Comparison of ENCODE assay signal across 15 mouse cellular contexts in genomic region chr4:107952845-107953244, GRCm38 (mm10). TPM values are rescaled to one million over a fixed set of nuclear protein-coding genes. Genes with fewer than 3 reads are reported as not detected.
DNase-seq lines count a peak whose midpoint lies in the region; ATAC-seq and TF ChIP-seq lines count a peak whose summit lies in the region.
"Had no signal": no experiment of that assay in that cellular context is flagged by ENCODE, and none has a peak within 500 bp of the region (broad histone marks: within the 10 kb centered on the region; RNA-seq: fewer than 3 reads in every experiment).

No protein-coding gene starts in this region.

- peak; percentile 34 for TF ChIP-seq RAD21 in CH12.LX (IDR thresholded peaks at IDR 0.05; ENCODE audit: low read depth, low read length)

- no peak overlapping the region for H3K27ac ChIP-seq in intestine, postnatal 0 days (ENCODE audit: low read depth, low read length)
- H3K27ac ChIP-seq in intestine, embryonic 16.5 days (ENCODE audit: low read length): no peak overlapping the region
- H3K27ac ChIP-seq in lung, embryonic 14.5 days (ENCODE audit: low read depth): no peak overlapping the region
- no peak overlapping the region for H3K27ac ChIP-seq in CH12.LX (ENCODE audit: insufficient read depth, low read depth)
- H3K27ac ChIP-seq: liver, embryonic 14.5 days had no signal

- peak; percentile 57 for TF ChIP-seq CTCF in intestine, postnatal 0 days (IDR thresholded peaks at IDR 0.05; ENCODE audit: low read depth)
- peak; percentile 42; the same call in 1 of the 2 replicates for TF ChIP-seq CTCF in lung, embryonic 14.5 days (IDR thresholded peaks at IDR 0.05; ENCODE audit: low read depth)
- TF ChIP-seq CTCF in CH12.LX (conservative IDR thresholded peaks at IDR 0.05 in 1 of 2, IDR thresholded peaks at IDR 0.05 in 1 of 2; ENCODE audit: low read depth in 2 of 2, low read length in 2 of 2): peak in 1 of 2 experiments; percentile 42; a peak in 2 of 4 replicates

- H3K79me2 ChIP-seq in CH12.LX (replicated peaks; ENCODE audit: control insufficient read depth, extremely low read depth, insufficient read depth, poor library complexity, severe bottlenecking): no peaks in the 10 kb centered on the region

- DNase-seq in lung, embryonic 14.5 days: peak; percentile 46
- no peak for DNase-seq in lung, postnatal 25 days (ENCODE audit: low spot score)
- DNase-seq in CH12.LX (ENCODE audit: extremely low read depth) (no peak), adipocyte (ENCODE audit: low spot score) (peak; percentile 40)
- DNase-seq in layer of hippocampus, postnatal 36 days: no peak
- DNase-seq: adrenal gland, postnatal 10 days; heart, postnatal 36 days had no signal

- H3K9me3 ChIP-seq in intestine, postnatal 0 days (ENCODE audit: control insufficient read depth): no peaks in the 10 kb centered on the region
- H3K9me3 ChIP-seq in intestine, embryonic 16.5 days (ENCODE audit: control insufficient read depth, low read length): no peaks in the 10 kb centered on the region
- no peaks in the 10 kb centered on the region for H3K9me3 ChIP-seq in lung, embryonic 14.5 days (ENCODE audit: low read depth, low read length)
- no peaks in the 10 kb centered on the region for H3K9me3 ChIP-seq in CH12.LX (replicated peaks; ENCODE audit: low read length)

- no peak overlapping the region for H3K4me2 ChIP-seq in intestine, postnatal 0 days (replicated peaks; ENCODE audit: low read depth)
- H3K4me2 ChIP-seq in intestine, embryonic 16.5 days (ENCODE audit: low read depth, low read length): no peak overlapping the region
- no peak overlapping the region for H3K4me2 ChIP-seq in lung, embryonic 14.5 days
- H3K4me2 ChIP-seq in CH12.LX (ENCODE audit: insufficient read depth, low read depth, poor library complexity, severe bottlenecking): no peak overlapping the region

- ATAC-seq in intestine, postnatal 0 days: no peak
- ATAC-seq in intestine, embryonic 16.5 days: no peak
- ATAC-seq in lung, embryonic 14.5 days (ENCODE audit: insufficient read depth): no peak

- H3K4me3 ChIP-seq in intestine, postnatal 0 days (ENCODE audit: low read depth, low read length): no peak overlapping the region
- H3K4me3 ChIP-seq in intestine, embryonic 16.5 days (ENCODE audit: low read length): no peak overlapping the region
- H3K4me3 ChIP-seq in lung, embryonic 14.5 days (ENCODE audit: low read depth, low read length): no peak overlapping the region
- no peak overlapping the region for H3K4me3 ChIP-seq in CH12.LX (replicated peaks in 1 of 3; ENCODE audit: low read depth in 2 of 3, low read length in 2 of 3, poor library complexity in 1 of 3)
- H3K4me3 ChIP-seq: megakaryocyte, embryonic 14.5 days had no signal

- TF ChIP-seq EP300 in CH12.LX (IDR thresholded peaks at IDR 0.05; ENCODE audit: low read length): no peak

- no peaks in the 10 kb centered on the region for H3K4me1 ChIP-seq in intestine, postnatal 0 days (replicated peaks; ENCODE audit: control insufficient read depth, insufficient read depth, low read length)
- no peaks in the 10 kb centered on the region for H3K4me1 ChIP-seq in intestine, embryonic 16.5 days (ENCODE audit: control insufficient read depth, insufficient read depth, low read length)
- H3K4me1 ChIP-seq in lung, embryonic 14.5 days (ENCODE audit: insufficient read depth): no peaks in the 10 kb centered on the region
- H3K4me1 ChIP-seq in CH12.LX (ENCODE audit: control insufficient read depth in 1 of 2, insufficient read depth in 2 of 2): no peaks in the 10 kb centered on the region
- H3K4me1 ChIP-seq: megakaryocyte, embryonic 14.5 days had no signal

- no peak for TF ChIP-seq POLR2A in CH12.LX (IDR thresholded peaks at IDR 0.05; ENCODE audit: low read depth, low read length)

- no peaks in the 10 kb centered on the region for H3K27me3 ChIP-seq in intestine, postnatal 0 days (replicated peaks; ENCODE audit: control insufficient read depth, insufficient read depth, low read length)
- no peaks in the 10 kb centered on the region for H3K27me3 ChIP-seq in intestine, embryonic 16.5 days (replicated peaks; ENCODE audit: control insufficient read depth, insufficient read depth, low read length)
- no peaks in the 10 kb centered on the region for H3K27me3 ChIP-seq in lung, embryonic 14.5 days (ENCODE audit: insufficient read depth, low read length)
- H3K27me3 ChIP-seq in CH12.LX (replicated peaks): peaks cover 3% of the 10 kb centered on the region

- H3K36me3 ChIP-seq in intestine, postnatal 0 days (ENCODE audit: control insufficient read depth, insufficient read depth): no peaks in the 10 kb centered on the region
- no peaks in the 10 kb centered on the region for H3K36me3 ChIP-seq in intestine, embryonic 16.5 days (ENCODE audit: control insufficient read depth, insufficient read depth, low read length)
- H3K36me3 ChIP-seq in lung, embryonic 14.5 days (ENCODE audit: insufficient read depth): no peaks in the 10 kb centered on the region
- no peaks in the 10 kb centered on the region for H3K36me3 ChIP-seq in CH12.LX (replicated peaks in 1 of 2; ENCODE audit: control insufficient read depth in 1 of 2, insufficient read depth in 1 of 2, low read length in 1 of 2)

- in situ Hi-C loops in CH12.LX (cut with MboI; ENCODE audit: low pct_ligation_motif_present, low pct_unique_long_range_greater_than_20kb, low sequenced_read_pairs): no loop called here

- no peak overlapping the region for H3K9ac ChIP-seq in intestine, postnatal 0 days (ENCODE audit: low read depth, low read length)
- no peak overlapping the region for H3K9ac ChIP-seq in intestine, embryonic 16.5 days (ENCODE audit: low read depth, low read length)
- H3K9ac ChIP-seq in lung, embryonic 14.5 days: no peak overlapping the region
- H3K9ac ChIP-seq in CH12.LX (ENCODE audit: insufficient read depth, low read depth): no peak overlapping the region
- H3K9ac ChIP-seq: liver, embryonic 14.5 days had no signal

- dilution Hi-C loops in CH12.LX (cut with MboI; ENCODE audit: extremely low pct_ligation_motif_present, extremely low pct_unique_long_range_greater_than_20kb, low sequenced_read_pairs): no loop called here

TF ChIP-seq in CH12.LX, 34 proteins besides CTCF, POLR2A, EP300 and RAD21:
- TF ChIP-seq SIN3A (IDR thresholded peaks at IDR 0.05; ENCODE audit: low read length) (no peak), ZMIZ1 (IDR thresholded peaks at IDR 0.05; ENCODE audit: low read depth, low read length) (no peak), POLR2AphosphoS2 (IDR thresholded peaks at IDR 0.05; ENCODE audit: low read depth, low read length) (no peak), IRF4 (IDR thresholded peaks at IDR 0.05; ENCODE audit: low read depth, low read length) (no peak), KAT2A (IDR thresholded peaks at IDR 0.05; ENCODE audit: insufficient replicate concordance, low read length) (no peak), PAX5 (IDR thresholded peaks at IDR 0.05; ENCODE audit: low read length) (no peak), NELFE (IDR thresholded peaks at IDR 0.05; ENCODE audit: low read depth, low read length) (no peak), SMC3 (IDR thresholded peaks at IDR 0.05; ENCODE audit: low read depth, low read length) (no peak), UBTF (IDR thresholded peaks at IDR 0.05; ENCODE audit: low read depth, low read length) (no peak), NRF1 (IDR thresholded peaks at IDR 0.05; ENCODE audit: low read depth, low read length) (no peak), BHLHE40 (IDR thresholded peaks at IDR 0.05; ENCODE audit: low read depth, low read length) (no peak), MAZ (IDR thresholded peaks at IDR 0.05; ENCODE audit: low read depth, low read length) (no peak), USF1 (IDR thresholded peaks at IDR 0.05; ENCODE audit: low read depth, low read length) (no peak)

RNA-seq across cellular contexts. Expression of gene Slc1a7, which starts 15.3 kb away (rescaled TPM):
- polyA plus RNA-seq in intestine, postnatal 0 days (2015; fragmentation: Nextera tagmentation; extraction: Ambion mirVana): 0.10 and 0.14 TPM in 2 replicates
- 0.12 and 0.15 TPM in 2 replicates for polyA plus RNA-seq in intestine, embryonic 16.5 days (2015; fragmentation: Nextera tagmentation; extraction: Ambion mirVana)
- polyA plus RNA-seq in lung, embryonic 14.5 days (2014; fragmentation: Nextera tagmentation; extraction: Ambion mirVana): 0.05 and 0.09 TPM in 2 replicates
- total RNA-seq in CH12.LX (2012; rRNA removed): not detected in 2 replicates
- not detected in 2 replicates for total RNA-seq in CH12.LX (2014; rRNA removed)
- not detected in 2 replicates for polyA plus RNA-seq in CH12.LX (2012; ENCODE audit: insufficient read length, low read depth)
- under 1 TPM in 1 of 2 experiments, not detected in 1; 0.17 TPM for total RNA-seq in layer of hippocampus, postnatal 36 days (2021)
- total RNA-seq: neutrophil, adult 5-6 weeks had no signal
- polyA plus RNA-seq: embryonic facial prominence, embryonic 14.5 days; forebrain, embryonic 11.5 days; thymus, postnatal 0 days had no signal

RNA-seq across cellular contexts. Expression of gene Cpt2, which starts 29.4 kb away (rescaled TPM):
- 128 and 130 TPM in 2 replicates for polyA plus RNA-seq in intestine, postnatal 0 days (2015; fragmentation: Nextera tagmentation; extraction: Ambion mirVana)
- polyA plus RNA-seq in intestine, embryonic 16.5 days (2015; fragmentation: Nextera tagmentation; extraction: Ambion mirVana): 142 and 155 TPM in 2 replicates
- polyA plus RNA-seq in lung, embryonic 14.5 days (2014; fragmentation: Nextera tagmentation; extraction: Ambion mirVana): 38.6 and 40.2 TPM in 2 replicates
- 10.9 and 14.1 TPM in 2 replicates for total RNA-seq in CH12.LX (2012; rRNA removed)
- 10.8 and 15.2 TPM in 2 replicates for total RNA-seq in CH12.LX (2014; rRNA removed)
- polyA plus RNA-seq in CH12.LX (2012; ENCODE audit: insufficient read length, low read depth): 12.3 and 13.5 TPM in 2 replicates
- 1 to 10 TPM; 5.8 to 5.9 TPM for total RNA-seq in layer of hippocampus, postnatal 36 days (2021)

Comparison
In these comparisons a context has a peak if more than half of its experiments do, and no peak if none do; other contexts are left out.
1. DNase-seq: peak in lung, embryonic 14.5 days (single experiment) and adipocyte (single experiment); none in lung, postnatal 25 days (single experiment), CH12.LX (single experiment) and layer of hippocampus, postnatal 36 days (0 of 2).